8 mouse cellular contexts compared by ENCODE assay signal in the genomic region with DNA sequence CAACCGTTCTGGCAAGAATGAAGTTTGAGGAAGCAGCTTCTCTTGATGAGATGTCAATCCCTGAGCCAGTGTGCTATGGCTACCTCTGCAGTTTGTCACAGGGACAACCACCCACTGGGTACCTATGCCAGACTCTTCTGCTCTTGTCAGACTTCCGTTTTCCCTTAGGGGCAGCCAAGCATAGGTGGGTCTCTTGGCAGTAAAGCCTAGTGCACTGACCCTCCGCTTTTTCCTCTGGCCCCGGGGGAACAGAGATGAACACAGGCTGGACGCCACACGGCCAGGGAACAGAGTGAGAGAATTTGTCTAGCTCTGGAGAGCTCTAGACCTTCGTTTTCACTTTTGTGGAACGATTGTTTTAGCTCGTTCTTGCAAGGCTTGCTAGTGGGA. TPM values are rescaled to one million over a fixed set of nuclear protein-coding genes. Genes with fewer than 3 reads are reported as not detected.
A peak's percentile ranks its signal among the peaks of the same experiment; 100 is the strongest.
DNase-seq lines count a peak whose midpoint lies in the region; ATAC-seq and TF ChIP-seq lines count a peak whose summit lies in the region.

No protein-coding gene starts in this region.

- 71% methylated on average over 9 of the region's 9 CpGs for WGBS in cerebellum, adult 2 months
- 61% methylated on average over 9 of the region's 9 CpGs for WGBS in neural tube, embryonic 14.5 days

- no peaks in the 10 kb centered on the region for H3K27me3 ChIP-seq in cerebellum, adult 2 months (ENCODE audit: control insufficient read depth, insufficient read depth, low read length)
- H3K27me3 ChIP-seq in neural tube, embryonic 14.5 days (ENCODE audit: control insufficient read depth, insufficient read depth, low read length): no peaks in the 10 kb centered on the region

- peak overlapping the region; percentile 35 for H3K4me2 ChIP-seq in neural tube, embryonic 14.5 days (ENCODE audit: low read depth, low read length)

- no peaks in the 10 kb centered on the region for H3K36me3 ChIP-seq in neural tube, embryonic 14.5 days (ENCODE audit: control insufficient read depth, insufficient read depth, low read length)

- no peak overlapping the region for H3K27ac ChIP-seq in cerebellum, adult 2 months (ENCODE audit: insufficient read depth, low read length)
- H3K27ac ChIP-seq in neural tube, embryonic 14.5 days (ENCODE audit: low read depth, low read length): no peak overlapping the region

- peaks cover 19% of the 10 kb centered on the region for H3K4me1 ChIP-seq in cerebellum, adult 2 months (ENCODE audit: control insufficient read depth, insufficient read depth, low read length)
- H3K4me1 ChIP-seq in neural tube, embryonic 14.5 days (ENCODE audit: control insufficient read depth, insufficient read depth, low read length): peaks cover 20% of the 10 kb centered on the region

- H3K4me3 ChIP-seq in cerebellum, adult 2 months (replicated peaks; ENCODE audit: insufficient read depth, low read depth, low read length): no peak overlapping the region
- H3K4me3 ChIP-seq in neural tube, embryonic 14.5 days (ENCODE audit: low read depth, low read length): no peak overlapping the region

- TF ChIP-seq POLR2A in cerebellum, adult 2 months (IDR thresholded peaks at IDR 0.05; ENCODE audit: borderline replicate concordance, insufficient read depth, low read length): no peak

- ATAC-seq in neural tube, embryonic 14.5 days (ENCODE audit: low read depth): no peak

- peak; percentile 19 for DNase-seq in cerebellum, adult 8-10 months
- no peak for DNase-seq in cerebellum, adult 2 months
- peak; percentile 20 to 25 for DNase-seq in right cerebral cortex, postnatal 10 days (ENCODE audit: low spot score in 2 of 2)
- no peak for DNase-seq in right cerebral cortex, postnatal 14 days
- DNase-seq in kidney, postnatal 10 days: peak; percentile 8
- DNase-seq in layer of hippocampus, adult 8-10 months (ENCODE audit: low spot score in 2 of 2): no peak
- DNase-seq in adrenal gland, adult 18-20 months (ENCODE audit: low spot score in 2 of 2): no peak

- no peak for TF ChIP-seq CTCF in cerebellum, adult 2 months (IDR thresholded peaks at IDR 0.05; ENCODE audit: borderline replicate concordance, insufficient read depth, low read depth, low read length)

- H3K9me3 ChIP-seq in neural tube, embryonic 14.5 days (ENCODE audit: control insufficient read depth, low read length): no peaks in the 10 kb centered on the region

- H3K9ac ChIP-seq in neural tube, embryonic 14.5 days (replicated peaks; ENCODE audit: low read depth, low read length): no peak overlapping the region

RNA-seq across cellular contexts. Expression of a gene that starts 2.4 kb away (rescaled TPM):
- polyA plus RNA-seq in cerebellum, adult 2 months (2012; rRNA removed): 69.8 and 70.5 TPM in 2 replicates
- 17.7 and 18.1 TPM in 2 replicates for polyA plus RNA-seq in neural tube, embryonic 14.5 days (2014; fragmentation: Nextera tagmentation; extraction: Ambion mirVana)
- 10 to 100 TPM; 39.0 to 42.6 (median 40.2) TPM for total RNA-seq in layer of hippocampus, adult 8-10 months (2022)
- 100 to 1,000 TPM in 1 of 2 experiments, 10 to 100 TPM in 1; 43.5 to 122 TPM for total RNA-seq in adrenal gland, adult 18-20 months (2021)

Comparison
In these comparisons a context has a peak if more than half of its experiments do, and no peak if none do; other contexts are left out.
1. DNase-seq: peak in cerebellum, adult 8-10 months (single experiment), right cerebral cortex, postnatal 10 days (2 of 2) and kidney, postnatal 10 days (single experiment); none in cerebellum, adult 2 months (0 of 2), right cerebral cortex, postnatal 14 days (single experiment), layer of hippocampus, adult 8-10 months (0 of 2) and adrenal gland, adult 18-20 months (0 of 2).